Mouse (Mus musculus): Measurements from ENCODE around the gene Smim4. TPM values are rescaled to one million over a fixed set of nuclear protein-coding genes. Genes with fewer than 3 reads are reported as not detected.

Smim4 gene
- polyA plus RNA-seq, 1 experiment from 2014 or later, result 71.6 TPM

Other genes starting within 250 kb of the Smim4 start
- gene Mustn1, start 249.8 kb downstream of the Smim4 start, polyA plus RNA-seq (2015; fragmentation: Nextera tagmentation; extraction: Ambion mirVana), result 3.0 TPM in 2 replicates
- 0.08 and 0.18 TPM in 2 replicates for gene Itih4, start 242.5 kb downstream of the Smim4 start, polyA plus RNA-seq (2015; fragmentation: Nextera tagmentation; extraction: Ambion mirVana)
- gene Itih3, start 205.2 kb downstream of the Smim4 start, polyA plus RNA-seq (2015; fragmentation: Nextera tagmentation; extraction: Ambion mirVana), result 1.6 and 1.7 TPM in 2 replicates
- gene Itih1, start 185.7 kb downstream of the Smim4 start, polyA plus RNA-seq (2015; fragmentation: Nextera tagmentation; extraction: Ambion mirVana), result not detected in 2 replicates
- gene Nek4, start 177.6 kb downstream of the Smim4 start, polyA plus RNA-seq (2015; fragmentation: Nextera tagmentation; extraction: Ambion mirVana), result 15.8 and 16.6 TPM in 2 replicates
- 54.4 and 55.9 TPM in 2 replicates for gene Glt8d1, start 127.6 kb downstream of the Smim4 start, polyA plus RNA-seq (2015; fragmentation: Nextera tagmentation; extraction: Ambion mirVana)
- 363 and 381 TPM in 2 replicates for gene Spcs1, start 127.3 kb downstream of the Smim4 start, polyA plus RNA-seq (2015; fragmentation: Nextera tagmentation; extraction: Ambion mirVana)
- gene Pbrm1, start 109.8 kb downstream of the Smim4 start, polyA plus RNA-seq (2015; fragmentation: Nextera tagmentation; extraction: Ambion mirVana), result 102 and 106 TPM in 2 replicates
- gene Gnl3, start 109.8 kb downstream of the Smim4 start, polyA plus RNA-seq (2015; fragmentation: Nextera tagmentation; extraction: Ambion mirVana), result 53.6 and 72.9 TPM in 2 replicates
- gene Nt5dc2, start 2.1 kb upstream of the Smim4 start, polyA plus RNA-seq (2015; fragmentation: Nextera tagmentation; extraction: Ambion mirVana), result 226 and 228 TPM in 2 replicates
- gene Stab1, start 39.7 kb upstream of the Smim4 start, polyA plus RNA-seq (2015; fragmentation: Nextera tagmentation; extraction: Ambion mirVana), result 16.9 and 18.1 TPM in 2 replicates
- gene Tnnc1, start 79.4 kb upstream of the Smim4 start, polyA plus RNA-seq (2015; fragmentation: Nextera tagmentation; extraction: Ambion mirVana), result 24.5 and 36.3 TPM in 2 replicates
- 309 and 327 TPM in 2 replicates for gene Nisch, start 88.0 kb upstream of the Smim4 start, polyA plus RNA-seq (2015; fragmentation: Nextera tagmentation; extraction: Ambion mirVana)
- gene Sema3g, start 88.9 kb upstream of the Smim4 start, polyA plus RNA-seq (2015; fragmentation: Nextera tagmentation; extraction: Ambion mirVana), result 0.47 and 0.69 TPM in 2 replicates
- gene Phf7, start 122.4 kb upstream of the Smim4 start, polyA plus RNA-seq (2015; fragmentation: Nextera tagmentation; extraction: Ambion mirVana), result 10.4 and 10.9 TPM in 2 replicates
- gene Bap1, start 122.5 kb upstream of the Smim4 start, polyA plus RNA-seq (2015; fragmentation: Nextera tagmentation; extraction: Ambion mirVana), result 93.3 and 96.1 TPM in 2 replicates
- 3.0 and 3.3 TPM in 2 replicates for gene Dnah1, start 194.9 kb upstream of the Smim4 start, polyA plus RNA-seq (2015; fragmentation: Nextera tagmentation; extraction: Ambion mirVana)
- gene Capn7, start 207.7 kb upstream of the Smim4 start, polyA plus RNA-seq (2015; fragmentation: Nextera tagmentation; extraction: Ambion mirVana), result 74.4 and 77.2 TPM in 2 replicates